Mouse (Mus musculus) G1E (cell line): Measurements from ENCODE around the gene Zfp423. TPM values are rescaled to one million over a fixed set of nuclear protein-coding genes. Genes with fewer than 3 reads are reported as not detected.

Experiments
- ATAC-seq: 2 replicates; pipeline ENCODE4 v1.8.0; 2016; ENCODE audit warnings: mild to moderate bottlenecking; ENCODE audit not compliant: insufficient number of reproducible peaks, poor library complexity, low FRiP score, severe bottlenecking; ENCODE audit errors: extremely low read depth
- DNase-seq: peaks from one replicate; pipeline ENCODE4 v3.0.0; 2012; ENCODE audit warnings: low spot score
- H3K27me3 ChIP-seq: 2 replicates; pipeline ENCODE4 v1.6.1; 2012; ENCODE audit warnings: mild to moderate bottlenecking, low read length, inconsistent platforms; ENCODE audit not compliant: insufficient read depth
- H3K36me3 ChIP-seq: replicated peaks from 2 replicates; pipeline ENCODE3; 2012; ENCODE audit warnings: mild to moderate bottlenecking, inconsistent platforms
- H3K4me1 ChIP-seq: 2 replicates; pipeline ENCODE4 v1.6.1; 2012; ENCODE audit warnings: low read depth, low read length, inconsistent platforms, mixed read lengths; ENCODE audit not compliant: insufficient read depth
- H3K4me3 ChIP-seq: 2 replicates; pipeline ENCODE4 v1.5.1; 2012; ENCODE audit warnings: low read depth, mild to moderate bottlenecking, inconsistent platforms, low read length, moderate library complexity, mixed read lengths
- H3K9me3 ChIP-seq: replicated peaks from 2 replicates; pipeline ENCODE4 v1.6.1; 2012; ENCODE audit warnings: inconsistent platforms
- CTCF ChIP-seq: IDR thresholded peaks from 2 replicates; pipeline ENCODE4 v1.5.1; 2012; ENCODE audit warnings: low read depth, low read length, inconsistent platforms, mixed read lengths
- GATA1 ChIP-seq: IDR thresholded peaks from 2 replicates; pipeline ENCODE4 v1.6.1; 2012; ENCODE audit warnings: borderline replicate concordance, low read length, inconsistent platforms, mixed read lengths
- GATA2 ChIP-seq: IDR thresholded peaks from 2 replicates; pipeline ENCODE4 v1.6.1; 2012; ENCODE audit warnings: low read depth, low read length, inconsistent platforms, borderline replicate concordance
- POLR2AphosphoS5 ChIP-seq: IDR thresholded peaks from 2 replicates; pipeline ENCODE4 v1.6.1; 2012; ENCODE audit warnings: low read depth, low read length, inconsistent platforms; ENCODE audit not compliant: insufficient replicate concordance
- TAL1 ChIP-seq: conservative IDR thresholded peaks from 2 replicates; pipeline ENCODE4 v1.6.1; 2012; ENCODE audit warnings: low read depth, low read length, inconsistent platforms, mixed read lengths
- polyA plus RNA-seq: library from polyadenylated mRNA; stranded (reverse); fragments of >175 nt; gene quantifications from 2 replicates; pipeline ENCODE4 v1.2.3, GENCODE M21; 2012
- total RNA-seq, 2 experiments: library from RNA; stranded (forward) in 1 of 2; stranded (reverse) in 1 of 2; fragments of 200-1000 nt in 1 of 2; fragments of >200 nt in 1 of 2; fragmentation: Nextera tagmentation in 1 of 2; gene quantifications; 2 replicates each; pipeline ENCODE4 v1.2.3; 2014 to 2017

Zfp423 gene
- total and polyA plus RNA-seq, 3 experiments: not detected

GRCm38 (mm10) chr8:87956001-87956400 lies 3.4 kb downstream of the Zfp423 start:
- DNase-seq: no peak
- ATAC-seq: no peak
- no peaks in the 10 kb centered on the region for H3K36me3 ChIP-seq
- no peaks in the 10 kb centered on the region for H3K27me3 ChIP-seq
- no peaks in the 10 kb centered on the region for H3K4me1 ChIP-seq
- no peak for TF ChIP-seq TAL1
- no peak for TF ChIP-seq POLR2AphosphoS5
- no peak for TF ChIP-seq CTCF
- TF ChIP-seq GATA2: no peak
- TF ChIP-seq GATA1: no peak
- H3K4me3 ChIP-seq: no peak overlapping the region
- H3K9me3 ChIP-seq: peaks cover 56% of the 10 kb centered on the region

- TF ChIP-seq POLR2AphosphoS5 (no peak), TAL1 (no peak), GATA2 (no peak), GATA1 (no peak), CTCF (no peak)
- H3K27me3 ChIP-seq: no peaks in the 10 kb centered on the region
- DNase-seq: no peak
Measured at GRCm38 (mm10) chr8:87953473-87953872, 5.9 kb downstream of the Zfp423 start.

GRCm38 (mm10) chr8:87952298-87952697 lies 7.1 kb downstream of the Zfp423 start:
- DNase-seq (no peak), ATAC-seq (no peak)
- TF ChIP-seq TAL1: no peak
- no peaks in the 10 kb centered on the region for H3K4me1 ChIP-seq
- no peak overlapping the region for H3K4me3 ChIP-seq
- H3K27me3 ChIP-seq: no peaks in the 10 kb centered on the region
- H3K36me3 ChIP-seq: no peaks in the 10 kb centered on the region
- H3K9me3 ChIP-seq: peaks cover 60% of the 10 kb centered on the region

More at GRCm38 (mm10) chr8:87953473-87953872, 5.9 kb downstream of the Zfp423 start:
- H3K36me3 ChIP-seq: no peaks in the 10 kb centered on the region
- H3K4me3 ChIP-seq: no peak overlapping the region
- H3K9me3 ChIP-seq: peaks cover 57% of the 10 kb centered on the region
- no peaks in the 10 kb centered on the region for H3K4me1 ChIP-seq
- no peak for ATAC-seq

- TF ChIP-seq POLR2AphosphoS5 (no peak), CTCF (no peak), GATA1 (no peak), GATA2 (no peak), TAL1 (no peak)
- no peaks in the 10 kb centered on the region for H3K27me3 ChIP-seq
- ATAC-seq: no peak
Measured at GRCm38 (mm10) chr8:87944225-87944934, 15.0 kb downstream of the Zfp423 start.

GRCm38 (mm10) chr8:87943651-87944091 lies 15.7 kb downstream of the Zfp423 start:
- Histone ChIP-seq H3K36me3 (no peaks in the 10 kb centered on the region), H3K4me3 (no peak overlapping the region; the same call in 1 of the 2 replicates), H3K4me1 (no peaks in the 10 kb centered on the region), H3K9me3 (peaks cover 77% of the 10 kb centered on the region), H3K27me3 (no peaks in the 10 kb centered on the region)
- TF ChIP-seq GATA2: no peak
- no peak for TF ChIP-seq CTCF
- TF ChIP-seq POLR2AphosphoS5: no peak
- TF ChIP-seq TAL1: no peak
- no peak for TF ChIP-seq GATA1
- ATAC-seq: no peak
- DNase-seq: no peak

More at GRCm38 (mm10) chr8:87944225-87944934, 15.0 kb downstream of the Zfp423 start:
- Histone ChIP-seq H3K36me3 (no peaks in the 10 kb centered on the region), H3K4me3 (no peak overlapping the region), H3K9me3 (peaks cover 77% of the 10 kb centered on the region), H3K4me1 (no peaks in the 10 kb centered on the region)
- no peak for DNase-seq

- TF ChIP-seq CTCF (no peak), TAL1 (no peak), GATA1 (no peak)
- Histone ChIP-seq H3K27me3 (no peaks in the 10 kb centered on the region), H3K9me3 (peaks cover 71% of the 10 kb centered on the region), H3K4me1 (no peaks in the 10 kb centered on the region), H3K4me3 (no peak overlapping the region), H3K36me3 (no peaks in the 10 kb centered on the region)
- no peak for ATAC-seq
- no peak for DNase-seq
Measured at GRCm38 (mm10) chr8:87940646-87941045, 18.7 kb downstream of the Zfp423 start.
